Mouse (Mus musculus) hindbrain, embryonic 14.5 days (tissue): ENCODE measurements around the gene Noxo1. TPM values are rescaled to one million over a fixed set of nuclear protein-coding genes. Genes with fewer than 3 reads are reported as not detected.

Experiments used
- ATAC-seq: fragments of 200-750 bp; cut with Nextera tagmentation; 2 replicates; pipeline ENCODE4 v1.8.0; 2017; ENCODE audit warnings: moderate number of reproducible peaks, mild to moderate bottlenecking, moderate TSS enrichment, moderate library complexity; ENCODE audit not compliant: low FRiP score
- DNase-seq: peaks from one replicate; pipeline ENCODE4 v3.0.0-alpha.2; 2015; ENCODE audit warnings: low spot score
- H3K27ac ChIP-seq: fragments of 300-500 bp; sonication (generic); 2 replicates; pipeline ENCODE4 v1.5.1; 2014; ENCODE audit warnings: mild to moderate bottlenecking, moderate library complexity
- H3K27me3 ChIP-seq: fragments of 300-500 bp; sonication (generic); 2 replicates; pipeline ENCODE4 v1.6.1; 2014; ENCODE audit warnings: mild to moderate bottlenecking, low read length, mixed read lengths; ENCODE audit not compliant: control insufficient read depth, insufficient read depth
- H3K36me3 ChIP-seq: fragments of 300-500 bp; sonication (generic); replicated peaks from 2 replicates; pipeline ENCODE4 v1.6.1; 2014; ENCODE audit not compliant: control insufficient read depth, insufficient read depth
- H3K4me1 ChIP-seq: fragments of 300-500 bp; sonication (generic); replicated peaks from 2 replicates; pipeline ENCODE4 v1.6.1; 2014; ENCODE audit warnings: antibody characterized with exemption, low read length, mixed read lengths; ENCODE audit not compliant: control insufficient read depth, insufficient read depth
- H3K4me2 ChIP-seq: fragments of 300-500 bp; sonication (generic); replicated peaks from 2 replicates; pipeline ENCODE4 v1.6.1; 2014; ENCODE audit warnings: mild to moderate bottlenecking, moderate library complexity
- H3K4me3 ChIP-seq: fragments of 300-500 bp; sonication (generic); replicated peaks from 2 replicates; pipeline ENCODE4 v1.5.1; 2014; ENCODE audit warnings: mild to moderate bottlenecking, low read length
- H3K9ac ChIP-seq: fragments of 300-500 bp; sonication (generic); 2 replicates; pipeline ENCODE4 v1.6.1; 2014
- H3K9me3 ChIP-seq: fragments of 300-500 bp; sonication (generic); 2 replicates; pipeline ENCODE4 v1.6.1; 2016; ENCODE audit warnings: low read length; ENCODE audit not compliant: control insufficient read depth
- WGBS: fragments of 180-500 bp; shearing (Covaris S2); extraction: QIAGEN DNeasy Blood & Tissue Kit; methylation state at CpG from one replicate; pipeline ENCODE4 v1.1.7; 2014; 5-methylcytosine and 5-hydroxymethylcytosine counted together
- polyA plus RNA-seq: library from polyadenylated mRNA; unstranded; fragments of >200 nt; fragmentation: Nextera tagmentation; extraction: Ambion mirVana; gene quantifications from 2 replicates; pipeline ENCODE4 v1.2.1, GENCODE M21; 2014

The Noxo1 gene
- polyA plus RNA-seq, 1 experiment from 2014 or later: 2.4 TPM

DNA sequence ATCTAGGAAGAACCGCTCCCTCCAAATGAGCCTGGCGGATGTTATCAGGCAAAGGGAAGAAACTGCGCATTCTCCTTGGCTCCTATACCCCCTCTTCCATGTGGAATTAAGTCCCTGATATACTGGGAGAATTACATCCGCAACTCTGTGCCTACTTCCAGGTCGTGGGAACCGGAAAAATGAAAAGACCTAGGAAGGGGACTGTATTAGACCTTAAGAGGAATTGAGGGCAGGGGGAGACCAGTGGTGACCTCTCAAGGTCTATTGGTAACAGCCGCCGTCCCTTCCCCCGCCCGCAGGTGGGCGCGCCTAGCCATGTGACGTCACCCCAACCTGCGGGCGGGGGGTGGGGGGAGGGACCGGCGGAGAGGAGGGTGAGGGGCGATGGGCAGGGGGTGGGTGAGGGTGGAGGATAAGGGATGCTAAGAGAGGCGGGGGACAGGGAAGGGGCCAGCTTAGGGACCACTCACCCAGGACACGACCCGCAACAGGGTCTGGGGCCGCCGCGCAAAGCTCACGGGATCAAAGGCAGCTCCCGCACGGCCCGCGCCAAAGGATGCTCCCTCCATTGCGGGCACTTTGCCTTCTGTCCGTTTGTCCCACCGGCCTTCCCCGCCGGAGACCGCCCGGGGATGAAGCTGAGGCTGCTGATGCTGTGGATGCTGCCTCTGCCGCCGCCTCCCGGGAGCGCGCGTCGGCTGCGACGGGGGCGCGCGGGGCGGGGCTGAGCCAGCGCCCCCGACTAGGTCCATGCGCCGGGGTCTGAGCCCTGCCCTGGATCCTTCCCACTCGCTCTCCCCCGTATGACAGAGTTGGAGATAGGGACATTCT, 6.6 kb upstream of the Noxo1 start, which contains the start of gene Syngr3:
Gene Syngr3 (minus strand): TSS at position 705 of the 831 bp plus-strand sequence.
- Histone ChIP-seq H3K27me3 (peaks cover 20% of the 10 kb centered on the region), H3K36me3 (peaks cover 7% of the 10 kb centered on the region), H3K4me1 (peaks cover 30% of the 10 kb centered on the region), H3K4me2 (peak within 1 kb of the TSS; percentile 63), H3K4me3 (peak within 1 kb of the TSS; percentile 78), H3K9me3 (no peaks in the 10 kb centered on the region), H3K9ac (peak within 1 kb of the TSS; percentile 96), H3K27ac (peak within 1 kb of the TSS; percentile 93)
- WGBS: under 1% methylated on average over 52 of the region's 55 CpGs
- ATAC-seq (peak; percentile 71), DNase-seq (peak; percentile 69)

DNA sequence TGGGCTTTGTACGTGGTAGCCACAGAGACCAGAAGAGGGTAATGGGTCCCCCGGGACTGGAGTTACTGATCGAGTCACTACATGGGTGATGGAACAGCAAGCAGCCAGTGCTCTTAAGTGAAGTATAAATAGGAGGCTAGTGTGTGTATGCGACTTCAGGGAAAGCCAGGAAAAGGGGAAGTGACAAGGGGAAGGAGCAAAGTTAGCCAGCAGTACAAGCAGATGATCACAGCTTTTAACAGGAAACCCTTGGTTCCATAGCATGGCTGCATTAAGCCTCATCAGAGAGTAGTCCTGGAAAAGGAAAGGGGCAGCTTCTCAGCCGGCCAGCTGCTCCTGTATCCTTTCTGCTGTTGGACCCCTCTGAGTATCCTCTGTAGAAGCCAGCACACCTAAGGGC, 3.6 kb upstream of the Noxo1 start:
- 88% methylated on average over 5 of the region's 5 CpGs for WGBS
- Histone ChIP-seq H3K4me2 (no peak overlapping the region), H3K4me1 (peaks cover 43% of the 10 kb centered on the region), H3K9me3 (no peaks in the 10 kb centered on the region), H3K36me3 (peaks cover 7% of the 10 kb centered on the region), H3K4me3 (no peak overlapping the region), H3K27ac (no peak overlapping the region), H3K9ac (no peak overlapping the region), H3K27me3 (peaks cover 16% of the 10 kb centered on the region)
- no peak for DNase-seq
- no peak for ATAC-seq

- Histone ChIP-seq H3K4me1 (peaks cover 23% of the 10 kb centered on the region), H3K4me2 (peak overlapping the region; percentile 79), H3K4me3 (peak overlapping the region; percentile 75), H3K36me3 (peaks cover 22% of the 10 kb centered on the region), H3K27me3 (no peaks in the 10 kb centered on the region), H3K27ac (peak overlapping the region; percentile 91), H3K9me3 (no peaks in the 10 kb centered on the region), H3K9ac (peak overlapping the region; percentile 81)
- no peak for DNase-seq
- peak; percentile 35; the same call in 1 of the 2 replicates for ATAC-seq
- WGBS: 8% methylated on average over 40 of the region's 51 CpGs
Observed at GRCm38 (mm10) chr17:24695326-24696010, 566 bp upstream of the Noxo1 start.

DNA sequence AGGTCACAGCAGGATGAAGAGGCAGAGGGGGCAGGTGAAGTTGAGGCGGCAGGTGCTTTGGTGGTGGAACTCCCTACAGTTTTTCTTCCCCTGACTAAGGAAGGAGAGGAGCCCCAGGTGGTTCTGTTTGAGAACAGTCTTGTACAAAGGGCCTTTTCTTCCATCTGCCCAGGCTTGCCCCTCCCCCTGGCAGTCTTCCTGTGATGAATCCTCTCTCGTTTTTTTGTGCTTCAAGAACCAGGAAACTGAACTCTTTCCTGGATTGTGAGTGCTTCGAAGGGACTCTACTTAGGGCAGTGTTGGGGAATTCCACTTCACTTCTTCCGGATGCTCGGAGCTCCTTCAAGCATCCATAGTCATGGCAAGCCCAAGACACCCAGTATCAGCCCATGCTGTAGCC, 2.0 kb downstream of the Noxo1 start:
- H3K27me3 ChIP-seq: no peaks in the 10 kb centered on the region
- no peaks in the 10 kb centered on the region for H3K9me3 ChIP-seq
- no peak overlapping the region for H3K9ac ChIP-seq
- H3K36me3 ChIP-seq: peaks cover 41% of the 10 kb centered on the region
- WGBS: 14% methylated on average over 5 of the region's 5 CpGs
- H3K4me2 ChIP-seq: no peak overlapping the region
- H3K4me1 ChIP-seq: peaks cover 16% of the 10 kb centered on the region
- H3K4me3 ChIP-seq: no peak overlapping the region
- DNase-seq (no peak), ATAC-seq (no peak)
- no peak overlapping the region for H3K27ac ChIP-seq

- Histone ChIP-seq H3K9ac (no peak overlapping the region), H3K4me3 (no peak overlapping the region), H3K4me2 (no peak overlapping the region), H3K4me1 (peaks cover 16% of the 10 kb centered on the region), H3K27me3 (no peaks in the 10 kb centered on the region), H3K9me3 (no peaks in the 10 kb centered on the region), H3K36me3 (peaks cover 45% of the 10 kb centered on the region), H3K27ac (no peak overlapping the region)
- DNase-seq (no peak), ATAC-seq (no peak)
- WGBS: 66% methylated on average over 9 of the region's 9 CpGs
Observed at GRCm38 (mm10) chr17:24698715-24699114, 2.7 kb downstream of the Noxo1 start.

DNA sequence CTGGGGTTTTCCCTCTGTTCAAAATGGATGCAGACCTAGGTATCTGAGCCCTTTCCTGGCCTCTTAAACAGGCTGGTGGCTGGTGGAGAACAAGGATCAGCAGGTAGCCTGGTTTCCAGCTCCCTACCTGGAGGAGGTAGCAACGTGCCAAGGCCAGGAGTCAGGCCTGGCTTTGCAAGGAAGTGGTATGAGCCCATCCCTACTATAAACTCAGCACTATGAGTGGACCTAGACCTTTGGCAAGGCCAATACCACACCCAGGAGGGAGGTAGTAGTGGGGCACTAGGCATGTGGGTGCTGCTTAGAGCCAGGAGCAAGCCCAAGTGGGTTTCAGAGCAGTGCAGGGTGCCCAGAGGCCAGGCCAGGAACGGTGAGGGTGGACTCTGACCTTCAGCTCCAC, 3.4 kb downstream of the Noxo1 start:
- H3K36me3 ChIP-seq: peaks cover 53% of the 10 kb centered on the region

DNA sequence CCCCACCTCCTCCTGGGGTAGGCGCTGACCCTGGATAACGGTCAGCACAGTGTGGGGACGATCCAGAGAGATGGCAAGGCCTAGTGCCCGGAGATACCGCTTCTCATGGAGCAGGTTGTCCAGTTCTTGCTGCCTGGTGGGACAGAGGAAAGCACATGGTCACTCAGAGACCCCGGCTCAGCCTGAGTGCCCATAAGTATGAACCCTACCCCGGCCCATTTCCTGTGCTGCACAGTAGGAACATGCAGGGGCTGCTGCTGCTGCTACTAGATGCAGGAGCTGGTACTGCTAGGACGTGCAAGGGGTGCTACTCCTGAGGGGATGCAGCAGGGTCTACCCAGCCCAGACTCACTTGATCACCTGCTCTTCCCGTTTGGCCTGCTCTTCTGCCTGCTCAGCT, 5.2 kb downstream of the Noxo1 start:
- no peaks in the 10 kb centered on the region for H3K27me3 ChIP-seq

More for the DNA sequence above, 3.4 kb downstream of the Noxo1 start:
- H3K27me3 ChIP-seq: no peaks in the 10 kb centered on the region
- DNase-seq: no peak
- no peak overlapping the region for H3K27ac ChIP-seq
- no peak overlapping the region for H3K4me3 ChIP-seq
- no peak for ATAC-seq
- no peak overlapping the region for H3K9ac ChIP-seq
- 88% methylated on average over 2 of the region's 2 CpGs for WGBS
- no peaks in the 10 kb centered on the region for H3K9me3 ChIP-seq
- H3K4me1 ChIP-seq: peaks cover 16% of the 10 kb centered on the region
- H3K4me2 ChIP-seq: no peak overlapping the region

DNA sequence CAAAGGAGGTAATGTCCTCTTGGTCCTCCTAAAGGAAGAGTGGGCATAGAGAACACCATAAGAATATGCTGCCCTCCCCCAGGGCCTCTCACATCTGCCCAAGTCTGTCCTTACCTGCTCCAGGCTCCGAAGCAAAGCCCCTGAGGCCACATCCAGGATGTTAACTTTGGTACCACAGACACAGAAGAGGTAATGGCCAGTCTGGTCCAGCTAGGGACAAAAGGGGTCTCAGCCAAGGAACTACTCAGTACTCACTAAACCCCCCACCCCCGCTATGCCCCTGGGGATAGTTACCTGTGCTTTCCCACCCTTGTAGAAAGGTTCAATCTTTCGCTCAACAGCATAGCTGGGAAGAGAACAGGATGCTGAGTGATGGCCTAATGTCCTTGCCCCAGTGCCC, 9.8 kb downstream of the Noxo1 start:
- H3K9me3 ChIP-seq: no peaks in the 10 kb centered on the region
- no peak for DNase-seq
- H3K4me2 ChIP-seq: no peak overlapping the region
- 100% methylated on average over 3 of the region's 3 CpGs for WGBS
- no peak overlapping the region for H3K9ac ChIP-seq
- peaks cover 17% of the 10 kb centered on the region for H3K4me1 ChIP-seq
- no peak overlapping the region for H3K27ac ChIP-seq
- ATAC-seq: no peak
- no peaks in the 10 kb centered on the region for H3K27me3 ChIP-seq
- H3K4me3 ChIP-seq: no peak overlapping the region
- peaks cover 40% of the 10 kb centered on the region for H3K36me3 ChIP-seq

More for the DNA sequence above, 5.2 kb downstream of the Noxo1 start:
- H3K4me3 ChIP-seq: no peak overlapping the region
- H3K27ac ChIP-seq: no peak overlapping the region
- WGBS: 90% methylated on average over 9 of the region's 9 CpGs
- no peaks in the 10 kb centered on the region for H3K9me3 ChIP-seq
- peaks cover 58% of the 10 kb centered on the region for H3K36me3 ChIP-seq
- no peak for DNase-seq
- peaks cover 12% of the 10 kb centered on the region for H3K4me1 ChIP-seq
- no peak overlapping the region for H3K4me2 ChIP-seq
- no peak for ATAC-seq
- no peak overlapping the region for H3K9ac ChIP-seq

DNA sequence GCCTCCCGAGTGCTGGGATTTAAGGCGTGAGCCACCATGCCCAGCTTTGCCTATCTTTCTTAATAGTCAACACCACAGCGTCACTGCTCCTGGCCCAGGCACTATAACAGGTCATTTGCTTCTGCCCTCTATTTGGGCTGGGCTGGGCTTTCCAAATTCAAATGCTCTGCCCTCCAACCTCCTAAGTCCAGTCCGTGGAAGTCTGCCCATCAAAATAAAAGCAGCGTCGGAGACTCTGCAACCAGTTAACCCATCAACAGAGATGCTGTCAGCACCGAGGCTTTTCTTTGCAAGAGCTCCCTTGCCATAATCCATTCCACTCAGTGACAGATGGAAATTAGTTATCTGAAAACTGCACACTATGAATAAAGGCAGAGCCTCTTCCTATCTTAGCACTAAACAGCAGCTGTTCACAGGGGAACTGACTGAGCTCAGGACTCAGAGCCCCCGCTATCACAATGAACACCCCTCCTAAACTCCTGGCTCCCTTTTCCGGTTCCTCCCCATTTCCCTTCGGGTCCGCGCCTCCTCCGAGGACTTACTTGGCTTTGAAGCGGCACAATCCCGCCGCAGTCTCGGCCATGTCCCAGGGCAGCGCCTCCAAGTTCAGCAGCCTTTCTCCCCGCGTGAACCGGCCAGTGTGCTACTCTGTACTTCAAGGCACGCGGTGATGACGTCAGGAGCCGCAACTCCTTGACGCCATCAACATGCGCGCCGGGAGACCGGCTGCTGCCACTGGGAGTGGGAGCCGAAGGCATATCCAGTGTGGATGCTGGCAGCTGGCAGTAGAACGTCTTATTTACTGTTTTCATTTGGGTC, 11.2 kb downstream of the Noxo1 start, which contains the start of gene Tbl3:
Gene Tbl3 (minus strand): TSS at position 679 of the 819 bp plus-strand sequence.
- peaks cover 17% of the 10 kb centered on the region for H3K4me1 ChIP-seq
- H3K27ac ChIP-seq: peak within 1 kb of the TSS; percentile 86
- H3K36me3 ChIP-seq: peaks cover 26% of the 10 kb centered on the region
- no peaks in the 10 kb centered on the region for H3K27me3 ChIP-seq
- peak within 1 kb of the TSS; percentile 79 for H3K9ac ChIP-seq
- ATAC-seq: peak; percentile 91
- 5% methylated on average over 32 of the region's 32 CpGs for WGBS
- no peaks in the 10 kb centered on the region for H3K9me3 ChIP-seq
- peak; percentile 98 for DNase-seq
- H3K4me2 ChIP-seq: peak within 1 kb of the TSS; percentile 79
- H3K4me3 ChIP-seq: peak within 1 kb of the TSS; percentile 84
